Mouse (Mus musculus) spleen, adult 2 months (tissue): ENCODE data around the gene Hnrnpa3.
"Not testable (repeated sequence)": the region's sequence is repeated elsewhere in the genome, so short reads cannot be mapped to it uniquely, and the experiment has no call there.

Experiments
- CTCF ChIP-seq: fragments of 200-500 bp; IDR thresholded peaks from 2 replicates; pipeline ENCODE4 v1.5.1; 2011; ENCODE audit warnings: mild to moderate bottlenecking, inconsistent platforms; ENCODE audit not compliant: insufficient read depth, insufficient read length, insufficient replicate concordance; ENCODE audit errors: extremely low read depth
- POLR2A ChIP-seq: fragments of 200-500 bp; IDR thresholded peaks from 2 replicates; pipeline ENCODE4 v1.6.1; 2011; ENCODE audit warnings: low read depth, low read length, inconsistent platforms

- not testable (repeated sequence) for TF ChIP-seq CTCF, POLR2A
Observed at GRCm38 (mm10) chr2:75694926-75695325, 35.9 kb downstream of the Hnrnpa3 start.
